ENCODE assay signal across 7 mouse cellular contexts in genomic region chr10:117629169-117629971, GRCm38 (mm10). TPM values are rescaled to one million over a fixed set of nuclear protein-coding genes. Genes with fewer than 3 reads are reported as not detected.
A peak's percentile ranks its signal among the peaks of the same experiment; 100 is the strongest.
DNase-seq lines count a peak whose midpoint lies in the region; ATAC-seq and TF ChIP-seq lines count a peak whose summit lies in the region.

TSS of gene Cpm (plus strand) at chr10:117629500.

- intact Hi-C loops in gastrocnemius, postnatal 36 days (cut with DNase I): no loop called here

- H3K4me3 ChIP-seq in limb, embryonic 10.5 days: peak within 1 kb of the TSS; percentile 73
- peak within 1 kb of the TSS; percentile 55 for H3K4me3 ChIP-seq in midbrain, embryonic 11.5 days (ENCODE audit: low read depth, low read length)
- peak within 1 kb of the TSS; percentile 68 for H3K4me3 ChIP-seq in small intestine, adult 2 months (ENCODE audit: low read depth, low read length)

- peak; percentile 98 for TF ChIP-seq POLR2A in small intestine, adult 2 months (IDR thresholded peaks at IDR 0.05; ENCODE audit: low read depth, low read length)

- peaks cover 49% of the 10 kb centered on the region for H3K27me3 ChIP-seq in limb, embryonic 10.5 days (ENCODE audit: low read depth, poor library complexity, severe bottlenecking)
- peaks cover 39% of the 10 kb centered on the region for H3K27me3 ChIP-seq in midbrain, embryonic 11.5 days (ENCODE audit: control insufficient read depth, insufficient read depth, low read length)
- peaks cover 3% of the 10 kb centered on the region for H3K27me3 ChIP-seq in small intestine, adult 2 months (ENCODE audit: control insufficient read depth, insufficient read depth, low read length)

- H3K36me3 ChIP-seq in limb, embryonic 10.5 days: 0 out of 2 replicates have a peak, but pooled peaks cover 2% of the 10 kb centered on the region
- H3K36me3 ChIP-seq in midbrain, embryonic 11.5 days (ENCODE audit: control insufficient read depth, insufficient read depth, low read length): no peaks in the 10 kb centered on the region
- no peaks in the 10 kb centered on the region for H3K36me3 ChIP-seq in small intestine, adult 2 months (ENCODE audit: control insufficient read depth, insufficient read depth, low read length)

- 0 out of 2 replicates have a peak within 1 kb of the TSS, but pooled peaks have one; percentile 27 for H3K9ac ChIP-seq in midbrain, embryonic 11.5 days (ENCODE audit: low read length)

- H3K4me2 ChIP-seq in midbrain, embryonic 11.5 days: peak within 1 kb of the TSS; percentile 83

- peak; percentile 84 for ATAC-seq in common myeloid progenitor, adult 5-6 weeks (replicated peaks; ENCODE audit: low read depth, poor library complexity, severe bottlenecking)
- ATAC-seq in inflammation-experienced regulatory T-cells, adult 6 months: peak; percentile 61
- peak; percentile 95 for ATAC-seq in midbrain, embryonic 11.5 days (ENCODE audit: low FRiP score)

- no peak for TF ChIP-seq CTCF in small intestine, adult 2 months (IDR thresholded peaks at IDR 0.05; ENCODE audit: extremely low read depth, insufficient read length, insufficient replicate concordance, low read depth, low read length)

- WGBS in limb, embryonic 10.5 days: under 1% methylated on average over 73 of the region's 73 CpGs
- WGBS in midbrain, embryonic 11.5 days: under 1% methylated on average over 70 of the region's 73 CpGs
- WGBS in small intestine, adult 2 months: under 1% methylated on average over 73 of the region's 73 CpGs

- H3K27ac ChIP-seq in limb, embryonic 10.5 days: peak within 1 kb of the TSS; percentile 81
- no peak within 1 kb of the TSS for H3K27ac ChIP-seq in midbrain, embryonic 11.5 days (ENCODE audit: low read depth, low read length)
- no peak within 1 kb of the TSS for H3K27ac ChIP-seq in small intestine, adult 2 months (ENCODE audit: insufficient read depth, low read depth, low read length)

- DNase-seq in ZHBTc4 (ENCODE audit: low read depth, low spot score): peak; percentile 89
- peak; percentile 53 to 57 for DNase-seq in gastrocnemius, postnatal 36 days
- DNase-seq in limb, embryonic 10.5 days (ENCODE audit: low spot score): peak; percentile 87
- DNase-seq in midbrain, embryonic 11.5 days (ENCODE audit: low spot score, missing footprints): peak; percentile 96

- H3K4me1 ChIP-seq in limb, embryonic 10.5 days: peaks cover 36% of the 10 kb centered on the region
- no peaks in the 10 kb centered on the region for H3K4me1 ChIP-seq in midbrain, embryonic 11.5 days (ENCODE audit: control insufficient read depth, insufficient read depth, low read length)
- peaks cover 3% of the 10 kb centered on the region; the same call in 1 of the 2 replicates for H3K4me1 ChIP-seq in small intestine, adult 2 months (ENCODE audit: control insufficient read depth, insufficient read depth, insufficient read length, low read length)

- no peaks in the 10 kb centered on the region for H3K9me3 ChIP-seq in limb, embryonic 10.5 days (replicated peaks)
- no peaks in the 10 kb centered on the region for H3K9me3 ChIP-seq in midbrain, embryonic 11.5 days (ENCODE audit: control insufficient read depth, low read length)

RNA-seq across cellular contexts. Expression of gene Cpm, which starts in this region (rescaled TPM):
- total RNA-seq in common myeloid progenitor, adult 5-6 weeks (2017): 0.14 TPM in 1 of 2 replicates, not detected in the other
- total RNA-seq in gastrocnemius, postnatal 36 days (2021): 1 to 10 TPM; 2.6 to 2.7 TPM
- 10 to 100 TPM; 14.5 to 29.9 (median 27.1) TPM for polyA plus RNA-seq in inflammation-experienced regulatory T-cells, adult 6 months (2017; shearing (Covaris generic))
- 22.5 and 31.5 TPM in 2 replicates for polyA plus RNA-seq in limb, embryonic 10.5 days (2016; fragmentation: Nextera tagmentation; extraction: Ambion mirVana)
- 5.5 and 6.2 TPM in 2 replicates for polyA plus RNA-seq in midbrain, embryonic 11.5 days (2014; fragmentation: Nextera tagmentation; extraction: Ambion mirVana)
- 3.1 and 13.8 TPM in 2 replicates for polyA plus RNA-seq in small intestine, adult 2 months (2012; rRNA removed)

Comparison
In these comparisons a context has a peak if more than half of its experiments do, and no peak if none do; other contexts are left out.
1. Peak in ATAC-seq in common myeloid progenitor, adult 5-6 weeks; RNA of the gene not detected or under 1 TPM.